Mouse (Mus musculus) retina, postnatal 7 days (tissue): ENCODE measurements around the gene Smc6.

Experiments used
- DNase-seq: peaks from one replicate; pipeline ENCODE4 v3.0.0-alpha.2; 2012; ENCODE audit warnings: low read depth, low spot score

The Smc6 gene

DNA sequence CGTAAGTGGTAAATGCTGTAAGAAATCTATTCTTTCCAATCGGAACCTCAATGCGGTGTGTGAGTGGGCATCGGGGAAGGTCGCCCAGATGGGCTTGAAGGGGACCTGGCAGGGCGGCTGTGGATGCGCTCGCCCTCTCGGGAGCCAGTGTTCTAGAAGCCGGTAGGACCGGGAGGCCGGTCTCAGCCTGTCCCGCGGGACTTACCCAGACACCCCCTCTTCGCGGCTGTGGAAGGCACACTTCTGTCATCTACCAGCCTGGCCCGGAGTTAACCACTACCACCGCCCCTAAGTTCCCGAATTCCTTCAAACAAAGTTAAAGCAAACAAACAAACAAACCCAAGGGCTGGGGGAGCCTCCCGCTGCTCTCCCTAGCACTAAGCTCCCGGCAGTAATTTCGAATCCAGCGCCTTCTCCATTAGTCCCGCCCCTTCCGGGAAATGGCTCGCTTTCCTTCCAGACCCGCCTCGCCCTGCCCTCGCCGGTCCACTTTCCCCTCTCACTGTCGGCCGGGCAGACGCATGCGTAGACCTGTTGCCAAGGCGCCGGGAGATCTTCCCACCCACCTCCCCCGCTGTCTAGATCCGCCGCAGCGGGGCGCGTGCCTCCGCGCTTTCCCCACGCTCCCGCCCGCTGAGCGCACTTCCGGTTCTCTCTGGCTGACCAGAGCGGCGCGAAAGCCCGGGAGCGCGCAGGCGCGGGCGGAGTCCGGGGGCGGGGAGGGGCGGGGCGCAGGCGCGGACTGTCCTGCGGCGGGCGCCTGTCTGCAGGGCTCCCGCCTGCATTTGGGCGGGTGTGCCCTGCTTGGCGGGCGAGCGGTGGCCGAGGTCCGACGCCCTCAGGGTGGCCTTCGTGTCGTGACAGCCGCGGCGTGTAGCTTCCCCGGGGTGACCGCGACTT, at the start of gene Smc6, which contains the start of gene Gen1:
Gene Smc6 (plus strand): TSS at position 505 of the 900 bp plus-strand sequence.
Gene Gen1 (minus strand): TSS at position 420 of the 900 bp plus-strand sequence.
- peak; percentile 96 for DNase-seq

DNA sequence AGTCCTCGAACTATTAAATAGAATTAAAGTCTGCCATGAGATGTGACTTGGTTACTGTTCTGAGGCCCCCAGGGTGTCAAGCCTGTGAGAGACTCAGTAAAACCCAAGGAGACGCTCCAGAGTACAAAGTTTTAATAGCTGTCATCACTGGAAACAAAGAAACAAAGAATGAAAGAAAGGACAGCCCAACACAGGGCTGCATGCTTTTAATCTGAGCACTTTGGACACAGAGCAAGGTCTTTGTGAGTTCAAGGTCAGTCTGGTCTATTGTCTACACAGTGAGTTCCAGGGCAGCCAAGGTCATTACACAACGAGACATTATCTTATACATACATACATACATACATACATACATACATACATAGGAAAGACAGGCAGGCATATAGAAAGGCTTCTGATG, 49.2 kb upstream of the Smc6 start:
- no peak for DNase-seq

DNA sequence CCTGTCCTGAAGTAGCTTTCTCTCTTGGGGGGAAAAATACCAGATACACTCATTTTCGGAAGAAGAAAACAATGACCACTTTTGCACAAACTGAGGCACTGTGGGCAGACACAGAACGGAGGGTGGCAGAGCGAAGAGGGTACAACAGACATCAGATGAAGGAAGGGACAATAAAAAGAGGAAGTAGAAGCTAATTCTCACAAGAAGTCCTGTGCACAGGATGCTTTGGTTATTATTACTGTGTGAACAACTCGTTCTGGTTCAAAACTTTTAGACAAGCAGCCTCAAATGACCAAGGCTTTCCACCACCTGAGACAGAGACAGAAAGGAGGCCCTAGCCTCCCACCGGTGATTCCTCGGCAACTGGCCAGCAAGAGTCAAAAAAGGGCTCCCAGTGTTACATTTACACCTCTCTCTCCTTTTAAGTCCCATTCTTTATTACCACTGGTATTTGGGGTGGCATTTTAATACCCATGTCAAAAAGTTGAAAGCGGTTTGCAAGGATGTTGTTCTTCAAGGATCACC, 47.9 kb upstream of the Smc6 start:
- DNase-seq = no peak

DNA sequence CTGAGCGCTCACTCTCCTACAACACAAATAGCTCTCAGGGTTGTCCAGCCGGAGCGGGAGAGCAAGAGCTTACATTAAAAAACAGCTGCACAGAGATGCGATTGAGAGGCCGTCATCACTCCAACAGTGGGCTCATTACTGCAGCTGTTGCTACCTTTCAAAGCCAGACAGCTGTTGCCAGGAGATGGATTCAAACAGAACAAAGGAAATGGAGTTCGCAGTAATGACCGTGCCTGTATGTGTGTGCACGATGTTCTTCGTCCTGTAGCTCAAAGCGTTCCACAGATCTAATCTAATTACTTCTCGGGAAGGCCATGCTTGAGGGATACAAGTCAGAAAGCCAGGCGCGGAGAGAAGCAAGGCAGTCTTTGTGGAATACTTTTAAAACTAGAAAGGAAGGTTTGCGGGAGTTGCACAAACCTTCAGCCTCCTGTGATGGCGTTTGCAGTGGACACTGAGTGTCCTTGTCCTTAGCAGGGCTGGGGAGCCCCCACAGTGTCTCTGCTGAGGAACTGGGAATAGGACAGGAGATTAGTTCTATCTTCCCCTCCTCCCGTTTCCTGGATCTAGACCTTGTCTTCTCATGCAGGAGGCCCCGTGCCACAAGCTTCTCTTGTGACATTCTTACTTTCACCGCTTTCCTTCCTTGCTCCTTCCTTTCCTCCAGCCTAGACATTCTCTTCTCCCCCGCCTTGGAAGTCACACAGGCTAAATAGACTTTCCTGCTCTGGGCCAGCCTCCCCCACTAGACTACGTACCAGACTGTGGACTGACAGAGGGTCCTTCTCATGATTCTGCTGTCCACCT, 44.0 kb upstream of the Smc6 start:
- no peak for DNase-seq

DNA sequence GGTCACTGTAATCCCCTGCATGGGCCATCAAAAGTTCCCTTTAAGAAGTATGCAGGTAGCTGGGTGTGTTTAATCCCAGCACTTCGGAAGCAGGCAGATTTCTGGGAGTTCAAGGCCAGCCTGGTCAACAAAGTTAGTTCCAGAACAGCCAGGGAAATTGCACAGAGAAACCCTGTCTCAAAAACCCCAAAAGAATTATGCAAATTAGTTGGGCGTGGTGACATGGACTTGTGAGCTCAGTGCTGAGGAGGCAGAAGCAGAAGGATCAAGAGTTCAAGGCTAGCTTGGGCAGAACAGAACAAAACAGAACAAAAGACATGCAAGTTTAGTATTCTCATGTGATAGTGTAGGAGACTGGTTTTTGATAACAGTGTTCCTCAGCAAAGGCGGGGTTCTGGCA, 43.1 kb upstream of the Smc6 start:
- DNase-seq = no peak

DNA sequence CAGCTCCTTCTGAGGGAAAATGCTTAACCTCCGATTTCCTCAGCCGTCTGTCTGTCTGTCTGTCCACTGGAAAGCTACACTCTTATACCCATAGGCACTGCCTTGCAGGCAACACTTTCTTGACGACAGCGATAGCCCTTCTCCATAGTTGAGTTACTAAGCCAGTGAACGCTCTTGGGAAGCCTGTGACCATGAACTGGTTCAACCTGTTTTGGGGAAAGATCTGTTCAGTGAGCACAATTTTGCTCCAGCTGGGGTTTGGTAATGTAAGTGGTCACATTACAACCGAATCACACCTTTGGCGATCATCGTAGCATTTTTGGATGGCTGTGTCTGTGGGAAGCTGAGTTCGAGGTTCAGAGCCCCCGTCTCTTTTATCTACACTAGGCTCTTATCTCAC, 42.6 kb upstream of the Smc6 start:
- DNase-seq = no peak

DNA sequence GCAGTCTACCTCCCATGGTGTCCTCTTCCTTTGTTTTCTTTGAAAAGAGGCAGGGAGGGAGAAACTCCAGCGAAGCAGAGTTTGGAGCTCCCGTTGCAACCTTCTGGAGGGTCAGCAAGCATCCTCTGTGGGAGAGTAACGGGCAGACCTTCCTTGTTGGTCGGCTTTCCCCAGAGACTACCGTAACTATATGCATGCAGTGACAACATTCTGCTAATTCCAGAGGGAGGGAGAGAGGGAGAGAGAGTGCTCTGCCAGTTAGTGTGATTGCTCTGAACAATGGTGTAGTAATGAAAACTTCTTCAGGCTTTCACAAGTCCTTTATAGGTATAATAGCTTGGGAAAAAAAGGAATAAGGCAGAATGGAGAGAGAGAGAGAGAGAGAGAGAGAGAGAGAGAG, 41.0 kb upstream of the Smc6 start:
- no peak for DNase-seq

DNA sequence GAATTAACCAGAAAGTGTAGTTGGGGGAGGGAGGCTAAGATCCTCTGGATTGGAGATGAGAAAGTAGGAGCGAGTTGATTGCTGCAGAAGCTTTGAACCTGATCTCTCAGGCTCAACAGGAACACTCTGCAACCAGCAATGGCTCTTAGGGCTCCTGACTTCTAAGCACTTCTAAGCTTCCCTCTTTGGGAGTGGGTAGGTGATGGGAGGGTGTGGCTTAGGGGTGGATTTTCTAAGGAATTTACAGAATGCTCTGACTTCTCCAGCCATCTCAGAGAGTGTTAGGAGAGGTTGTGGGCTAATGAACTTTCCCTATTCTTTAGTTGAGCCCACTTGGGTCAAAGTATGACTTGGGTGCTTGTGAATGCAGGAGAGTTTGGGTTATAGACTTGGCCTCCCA, 39.6 kb upstream of the Smc6 start:
- DNase-seq = no peak

DNA sequence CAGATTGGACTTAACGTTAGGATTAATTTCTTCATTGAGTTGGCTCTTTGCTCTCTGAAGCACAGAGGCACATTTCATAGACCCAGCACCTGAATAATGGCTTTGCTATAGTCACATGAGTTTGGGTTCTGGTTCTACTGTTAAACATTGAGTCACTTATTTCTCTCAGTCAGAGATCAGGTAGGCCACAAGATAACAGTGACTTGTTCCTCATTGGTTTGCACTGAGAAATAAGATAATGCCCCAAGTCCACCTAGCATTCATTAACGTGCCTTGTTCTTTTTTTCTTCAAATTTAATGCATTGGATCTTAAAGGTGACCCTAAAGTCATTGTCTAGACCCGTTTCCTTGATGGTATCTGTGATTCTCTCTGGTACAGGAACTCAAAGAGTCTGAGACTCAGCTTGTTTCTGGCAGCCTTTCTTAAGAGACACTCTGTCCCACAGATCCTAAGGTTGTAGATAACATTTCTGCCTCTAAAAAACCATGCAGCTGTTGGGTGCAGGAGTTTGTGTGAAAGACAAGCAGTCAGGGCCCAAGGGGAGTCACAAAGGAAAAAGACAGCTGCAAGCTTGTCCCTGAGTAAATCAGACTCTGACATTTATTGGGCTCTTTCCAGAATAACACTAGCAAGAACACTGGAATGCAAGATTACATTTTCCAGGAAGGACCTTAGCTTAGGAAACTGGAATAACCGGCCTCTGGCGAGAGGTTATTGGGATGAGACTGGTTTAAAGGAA, 39.0 kb upstream of the Smc6 start:
- DNase-seq = no peak

DNA sequence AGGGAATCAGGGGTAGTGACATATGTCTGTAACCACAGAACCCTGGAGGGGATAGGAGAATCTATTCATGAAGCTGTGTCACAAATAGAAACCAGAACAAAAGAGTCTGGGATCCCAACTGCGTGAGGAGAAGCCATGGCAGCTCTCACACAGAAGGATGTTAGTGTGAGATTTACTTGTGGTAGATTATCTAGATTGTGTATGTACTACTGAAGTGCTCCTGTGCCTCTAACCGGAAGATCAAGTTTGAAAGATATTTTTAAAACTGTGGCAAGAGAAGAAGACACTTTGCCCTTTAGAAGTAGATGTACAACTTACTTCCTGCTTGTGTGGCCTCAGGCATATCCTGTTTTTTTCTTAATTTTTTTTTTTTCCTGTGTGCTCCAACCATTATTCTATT, 35.4 kb upstream of the Smc6 start:
- DNase-seq = no peak

DNA sequence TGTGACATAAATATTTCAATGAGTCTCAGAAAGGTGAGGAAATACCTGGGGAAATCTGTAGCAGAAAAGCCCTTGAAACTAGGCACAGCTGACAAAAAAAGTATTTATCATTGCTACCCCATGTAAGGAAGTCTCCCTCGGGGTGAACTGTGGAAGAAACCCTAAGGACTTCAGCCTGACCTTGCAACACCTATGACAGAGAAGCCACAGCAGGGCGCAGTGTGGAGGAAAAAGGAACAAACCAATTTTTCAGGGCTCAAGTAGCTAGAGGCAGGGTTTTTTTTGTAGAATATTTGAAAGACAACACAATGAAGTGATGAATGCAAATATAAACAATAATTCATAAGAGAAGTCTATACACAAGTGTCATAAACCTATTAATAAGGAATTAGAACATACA, 29.7 kb upstream of the Smc6 start:
- no peak for DNase-seq

DNA sequence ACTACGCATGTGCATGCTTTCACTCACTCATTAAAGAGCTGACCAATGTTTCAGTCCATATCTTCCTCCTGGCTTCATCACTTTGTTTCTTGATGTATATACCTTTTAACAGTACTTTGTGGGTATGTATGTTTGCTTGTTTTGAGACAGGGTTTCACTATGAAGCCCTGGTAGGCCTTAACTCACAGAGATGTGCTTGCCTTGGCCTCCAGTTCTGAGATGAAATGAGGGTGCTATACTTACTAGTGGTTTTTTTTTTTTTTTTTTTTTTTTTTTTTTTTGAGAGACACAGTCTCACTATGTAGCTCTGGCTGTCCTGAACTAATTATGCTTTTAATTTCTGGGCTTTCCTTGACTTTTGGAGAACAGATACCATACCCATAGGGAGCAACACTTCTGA, 18.2 kb upstream of the Smc6 start:
- no peak for DNase-seq

DNA sequence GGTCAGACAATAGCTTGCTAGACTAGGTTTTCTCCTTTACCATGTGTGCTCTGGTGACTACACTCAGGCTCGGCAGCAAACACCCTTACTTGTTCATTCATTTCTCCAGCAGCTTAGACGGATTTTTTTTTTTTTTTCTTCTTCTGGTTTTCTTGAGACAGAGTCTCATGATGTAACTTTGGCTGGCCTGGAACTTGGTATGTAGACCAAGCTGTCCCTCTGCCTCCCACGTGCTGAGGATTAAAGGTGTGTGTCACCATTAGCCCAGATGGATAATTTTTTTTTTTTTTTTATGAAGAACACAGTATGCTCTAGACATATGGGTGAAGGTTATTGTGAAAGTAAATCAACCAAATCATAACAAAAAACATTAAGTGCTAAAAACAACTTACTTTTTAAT, 15.4 kb upstream of the Smc6 start:
- no peak for DNase-seq

DNA sequence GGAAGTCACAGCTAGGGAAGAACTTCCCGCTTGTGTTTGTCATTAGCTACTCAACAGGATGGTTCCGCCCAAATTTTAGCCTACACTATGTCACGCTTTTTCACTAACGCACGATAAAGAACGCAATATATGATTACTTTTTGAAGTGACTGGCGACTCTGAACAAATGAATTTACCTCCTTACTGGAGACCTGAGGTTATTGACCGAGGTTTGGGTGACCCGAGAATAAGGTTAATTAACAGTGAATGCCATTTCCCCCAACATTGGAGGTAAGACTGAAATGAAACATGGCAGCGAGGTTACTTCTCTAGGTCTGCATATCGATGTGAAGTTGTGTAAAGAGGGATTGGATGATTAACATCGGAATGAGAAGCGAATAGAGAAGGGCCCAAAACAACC, 791 bp upstream of the Smc6 start:
- DNase-seq = no peak

DNA sequence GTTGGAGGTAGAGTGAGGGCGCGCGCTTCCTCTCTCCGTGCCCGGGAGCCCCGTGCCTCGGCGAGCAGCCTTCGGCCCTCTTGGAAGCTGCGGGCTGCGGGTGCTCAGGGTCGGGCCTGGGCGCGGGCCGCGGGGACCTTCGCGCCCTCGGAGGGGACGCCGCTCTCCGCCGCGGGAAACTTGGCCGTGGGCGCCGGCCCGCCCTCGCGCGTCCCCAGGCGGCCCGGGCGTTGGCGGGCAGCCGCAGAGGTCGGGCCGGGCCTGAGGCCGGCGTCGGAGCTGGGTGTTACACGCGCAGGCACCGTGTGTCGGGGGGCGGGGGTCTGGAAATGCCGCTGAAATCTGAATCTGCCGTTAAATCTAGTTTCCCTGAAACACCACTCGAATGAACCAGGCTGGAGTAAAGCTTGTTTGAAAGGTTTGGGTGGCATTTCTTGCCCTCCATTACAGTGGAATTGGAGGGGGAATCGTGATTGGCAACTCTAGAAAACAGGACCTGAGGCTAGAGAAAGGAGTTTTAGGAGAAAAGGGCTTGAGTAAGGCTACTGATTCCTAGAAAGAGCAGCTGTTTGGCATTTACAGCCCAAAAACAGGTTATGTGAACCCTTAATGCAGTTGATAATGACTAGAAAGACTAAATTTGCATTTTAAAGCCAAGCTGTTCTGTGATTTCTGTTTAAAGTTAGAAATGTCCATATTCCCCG, 748 bp downstream of the Smc6 start:
- DNase-seq = no peak

DNA sequence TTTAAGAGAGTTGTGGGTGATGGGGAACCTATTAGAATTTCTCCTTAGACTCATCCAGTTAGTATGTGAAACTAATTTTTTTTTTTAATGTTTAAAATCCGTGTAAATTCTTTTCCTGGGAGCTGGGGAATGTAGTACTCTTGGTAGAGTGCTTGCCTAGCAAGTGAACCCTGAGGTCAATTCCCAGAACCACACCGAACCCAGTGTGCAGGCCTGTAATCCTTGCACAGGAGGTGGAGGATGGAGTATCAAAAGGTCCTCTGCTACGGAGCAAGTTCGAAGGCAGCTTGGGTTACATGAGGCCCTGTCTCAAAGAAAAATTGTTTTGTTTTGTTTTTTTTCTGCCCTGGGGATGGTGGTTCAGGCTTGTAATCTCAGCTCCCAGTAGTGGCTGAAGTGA, 1.3 kb downstream of the Smc6 start:
- DNase-seq = no peak

DNA sequence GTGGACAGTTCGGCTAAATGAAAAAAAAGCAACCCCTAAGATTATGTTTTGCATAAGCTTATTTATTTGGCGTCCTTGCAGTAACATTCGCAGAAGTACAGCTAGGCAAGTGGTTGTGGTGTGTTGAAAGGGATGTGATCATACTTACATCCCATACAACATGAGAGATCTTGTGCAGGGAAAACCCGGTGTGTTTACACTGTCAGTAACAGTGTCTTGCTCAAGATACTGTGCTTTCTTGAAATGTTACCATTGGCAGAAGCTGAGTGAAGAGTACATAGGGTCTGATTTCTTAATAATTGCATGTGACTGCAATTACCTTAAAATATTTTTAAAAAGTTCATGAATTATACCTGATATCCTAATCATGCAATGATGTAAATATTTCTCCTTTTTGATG, 6.9 kb downstream of the Smc6 start:
- DNase-seq = no peak

DNA sequence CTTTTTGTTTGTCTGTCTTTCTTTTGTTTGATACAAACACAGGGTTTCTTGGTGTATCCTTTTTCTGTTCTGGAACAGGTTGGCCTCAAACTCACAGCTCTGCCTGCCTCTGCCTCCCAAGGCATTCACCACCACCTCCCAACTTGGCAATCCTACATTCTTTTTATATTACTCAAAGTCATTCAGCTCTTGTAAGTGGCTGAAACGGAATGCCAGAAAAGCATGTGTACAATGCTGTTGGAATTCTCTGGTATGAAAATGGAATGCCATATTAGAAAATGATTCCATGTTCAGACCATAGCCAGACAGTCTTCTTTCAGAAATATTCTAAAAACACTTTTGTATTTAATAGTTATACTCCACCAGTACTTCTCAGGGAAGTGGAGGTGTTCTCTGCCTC, 7.5 kb downstream of the Smc6 start:
- DNase-seq = no peak

DNA sequence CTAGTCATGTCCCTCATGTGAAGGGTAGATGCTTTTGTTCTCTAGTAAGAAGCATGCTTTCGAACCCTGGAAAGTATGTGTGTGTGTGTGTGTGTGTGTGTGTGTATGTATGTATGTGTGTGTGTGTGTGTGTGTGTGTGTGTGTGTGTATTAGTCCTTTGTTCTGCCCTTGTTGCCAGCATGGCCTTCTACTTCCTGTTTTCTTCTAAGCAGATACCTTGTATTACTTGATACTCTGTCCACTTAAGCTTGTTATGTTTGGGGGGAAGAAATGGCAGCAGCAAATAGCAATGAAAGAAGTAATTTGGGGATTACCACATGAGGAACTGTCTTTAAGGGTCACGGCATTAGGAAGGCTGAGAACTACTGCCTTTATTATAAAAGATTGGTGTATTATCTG, 10.9 kb downstream of the Smc6 start:
- DNase-seq = no peak

DNA sequence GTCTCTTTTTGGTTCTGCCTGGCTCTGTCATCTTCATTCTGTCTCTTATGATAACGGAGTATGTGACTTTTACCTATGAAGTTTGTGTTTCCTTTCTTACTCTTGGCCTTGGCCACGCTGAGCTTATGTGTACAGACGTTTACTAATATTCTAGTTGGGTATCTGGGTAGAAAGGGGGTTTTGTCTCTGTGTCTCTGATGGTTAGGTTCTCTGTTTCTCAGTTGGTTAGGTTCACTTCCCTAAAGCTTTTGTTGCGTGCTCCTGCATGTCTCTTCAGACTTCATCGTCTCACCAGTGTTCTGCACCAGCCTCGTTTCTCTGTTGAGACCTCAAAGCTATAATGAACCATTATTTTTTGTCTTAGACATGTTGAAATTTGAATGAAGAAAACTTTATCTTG, 11.5 kb downstream of the Smc6 start:
- no peak for DNase-seq

DNA sequence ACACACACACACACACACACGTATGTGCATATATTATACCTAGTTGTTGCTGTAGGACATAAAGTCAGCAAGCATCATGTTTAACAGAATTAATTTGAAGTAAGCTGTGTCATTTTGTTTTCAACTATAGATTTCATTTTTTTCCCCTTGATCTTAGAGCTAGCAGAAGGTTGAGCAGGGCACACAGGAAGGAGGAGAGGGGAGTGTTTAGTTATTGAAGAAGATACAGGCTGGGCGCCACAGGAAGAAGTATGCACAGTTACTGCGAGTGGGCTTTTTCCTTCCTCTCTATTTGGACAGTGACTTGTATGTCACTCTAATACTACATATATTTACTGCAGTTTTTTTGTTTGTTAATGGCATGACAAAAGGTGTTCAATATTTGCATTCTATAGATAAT, 14.2 kb downstream of the Smc6 start:
- no peak for DNase-seq
